Mouse (Mus musculus) thymus, postnatal 0 days (tissue): ENCODE results near the gene Adam34. TPM values are rescaled to one million over a fixed set of nuclear protein-coding genes. Genes with fewer than 3 reads are reported as not detected.
"Not testable (repeated sequence)": the region's sequence is repeated elsewhere in the genome, so short reads cannot be mapped to it uniquely, and the experiment has no call there.

Source experiments
- DNase-seq: peaks from one replicate; pipeline ENCODE4 v3.0.0-alpha.2; 2015; ENCODE audit warnings: low spot score
- polyA plus RNA-seq: library from polyadenylated mRNA; unstranded; fragments of >200 nt; fragmentation: Nextera tagmentation; extraction: Ambion mirVana; gene quantifications from 2 replicates; pipeline ENCODE4 v1.2.1, GENCODE M21; 2015

Adam34 gene
- not detected in 2 replicates for polyA plus RNA-seq

DNA sequence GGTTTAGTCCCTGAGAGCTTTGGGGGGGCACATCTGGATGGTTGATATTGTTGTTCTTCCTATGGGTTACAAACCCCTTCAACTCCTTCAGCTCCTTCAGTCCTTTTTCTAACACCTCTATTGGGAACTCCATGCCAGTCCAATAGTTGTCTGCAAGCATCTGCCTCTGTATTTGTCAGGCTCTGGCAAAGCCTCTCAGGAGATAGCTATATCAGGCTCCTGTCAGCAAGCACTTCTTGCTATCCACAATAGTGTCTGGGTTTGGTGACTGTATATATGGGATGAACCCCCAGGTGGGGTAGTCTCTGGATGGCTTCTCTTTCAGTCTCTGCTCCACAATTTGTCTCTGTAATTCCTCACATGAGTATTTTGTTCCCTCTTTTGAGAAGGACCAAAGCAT lies at the start of gene Adam34:
Gene Adam34 (minus strand): TSS at position 101 of the 400 bp plus-strand sequence.
- no peak for DNase-seq

DNA sequence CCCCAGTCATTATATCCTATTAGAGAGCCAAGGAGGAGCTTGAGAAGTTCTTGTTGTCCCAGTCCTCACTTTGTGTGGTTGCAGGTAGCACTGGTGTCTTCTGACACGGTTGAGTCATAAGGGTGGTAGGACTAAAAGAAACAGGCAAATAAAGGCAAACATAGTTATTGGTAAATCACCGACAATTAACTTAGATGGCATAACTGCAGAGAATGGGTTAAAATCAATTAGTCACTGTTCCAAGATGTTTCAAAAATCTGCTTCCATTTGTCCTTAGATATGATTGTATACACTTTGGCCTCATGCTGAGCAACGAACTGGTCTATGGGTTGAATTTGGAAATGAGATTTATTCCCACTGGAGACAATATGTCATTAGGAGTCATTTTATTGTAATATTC lies 82.7 kb downstream of the Adam34 start, which contains the start of gene Gm5346:
Gene Gm5346 (minus strand): TSS at position 101 of the 400 bp plus-strand sequence.
- no peak for DNase-seq

DNA sequence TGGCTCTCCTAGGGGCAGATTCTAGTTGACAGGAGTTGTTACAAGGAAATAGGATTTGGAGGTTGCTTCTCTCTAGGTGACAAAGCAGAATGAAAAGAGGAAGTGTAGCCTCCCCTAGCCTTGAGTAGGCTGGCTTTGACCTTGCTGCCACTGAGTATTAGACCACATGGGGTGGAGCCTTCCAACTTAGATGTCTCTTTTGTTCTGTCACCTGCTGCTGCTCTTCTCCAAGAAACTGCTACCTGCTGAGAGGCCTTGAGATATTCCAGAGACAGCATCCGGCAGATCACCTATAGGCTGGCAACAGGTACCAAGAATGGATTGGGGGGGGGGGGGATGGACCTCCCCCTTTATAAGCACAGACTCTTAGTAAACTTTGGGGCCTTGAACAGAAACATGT lies 93.8 kb downstream of the Adam34 start:
- DNase-seq, result no peak

- DNase-seq, result not testable (repeated sequence)
These were observed 106.2 kb downstream of the Adam34 start for GRCm38 (mm10) chr8:43603657-43604056.

- DNase-seq, result not testable (repeated sequence)
These were observed 106.7 kb downstream of the Adam34 start for GRCm38 (mm10) chr8:43603166-43603565.

Other genes starting within 250 kb of the Adam34 start
- not detected in 2 replicates for gene Adam26b, start 181.9 kb downstream of the Adam34 start, polyA plus RNA-seq
- not detected in 2 replicates for gene Adam26a, start 133.3 kb downstream of the Adam34 start, polyA plus RNA-seq
- gene Gm5346, start 82.8 kb downstream of the Adam34 start, polyA plus RNA-seq, result not detected in 2 replicates